Mouse (Mus musculus) brain, embryonic 14.5 days (tissue): ENCODE data around the gene Mafg.

Source experiments
- CTCF ChIP-seq: fragments of 200-500 bp; IDR thresholded peaks from 2 replicates; pipeline ENCODE4 v1.5.1; 2012; ENCODE audit warnings: inconsistent platforms, mild to moderate bottlenecking, moderate library complexity, borderline replicate concordance; ENCODE audit not compliant: insufficient read depth, insufficient read length; ENCODE audit errors: extremely low read depth
- POLR2A ChIP-seq: fragments of 200-500 bp; IDR thresholded peaks from 2 replicates; pipeline ENCODE4 v1.6.1; 2012; ENCODE audit warnings: mild to moderate bottlenecking, inconsistent platforms, borderline replicate concordance; ENCODE audit not compliant: poor library complexity, insufficient read depth, insufficient read length, severe bottlenecking; ENCODE audit errors: extremely low read depth

DNA sequence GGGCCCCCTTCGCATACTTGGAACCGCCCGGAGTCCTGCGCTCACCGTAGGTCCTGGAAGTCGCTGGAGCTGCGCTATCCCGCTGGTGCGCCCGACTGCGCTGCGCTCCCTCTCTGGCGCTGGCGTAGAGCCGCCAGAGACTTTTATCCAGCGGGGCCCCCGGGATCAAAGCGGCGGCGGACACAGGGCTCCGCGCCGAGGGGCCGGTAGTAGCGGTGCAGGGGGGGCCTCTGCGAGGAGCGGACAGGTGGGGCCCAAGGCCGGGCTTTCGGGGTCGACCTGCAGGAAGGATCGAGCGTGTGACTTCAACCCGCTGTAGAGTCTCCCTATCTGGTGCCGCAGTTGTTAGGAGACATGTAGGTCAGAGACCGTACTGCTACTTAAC is 27.7 kb upstream of the Mafg start, which contains the start of gene Notum:
- no peak for TF ChIP-seq POLR2A
- no peak for TF ChIP-seq CTCF
